Mouse (Mus musculus): ENCODE data around the gene Lpar6. TPM values are rescaled to one million over a fixed set of nuclear protein-coding genes. Genes with fewer than 3 reads are reported as not detected.
A peak's percentile ranks its signal among the peaks of the same experiment; 100 is the strongest.

The Lpar6 gene
- total RNA-seq (2014; fragmentation: Nextera tagmentation), result 11.4 and 14.7 TPM in 2 replicates
- total RNA-seq (2017), result 12.9 and 14.8 TPM in 2 replicates

GRCm38 (mm10) chr14:73237848-73238321 lies at the start of gene Lpar6:
Gene Lpar6, plus strand, starts transcription at chr14:73237895.
- ATAC-seq (replicated peaks; ENCODE audit: poor library complexity, severe bottlenecking), result peak; percentile 72

GRCm38 (mm10) chr14:73199058-73199457 lies 38.6 kb upstream of the Lpar6 start:
- ATAC-seq (replicated peaks; ENCODE audit: poor library complexity, severe bottlenecking), result no peak

- ATAC-seq (replicated peaks; ENCODE audit: poor library complexity, severe bottlenecking), result no peak
Observed at GRCm38 (mm10) chr14:73201447-73201846, 36.2 kb upstream of the Lpar6 start.

GRCm38 (mm10) chr14:73204016-73204415 lies 33.7 kb upstream of the Lpar6 start:
- no peak for ATAC-seq (replicated peaks; ENCODE audit: poor library complexity, severe bottlenecking)

- ATAC-seq (replicated peaks; ENCODE audit: poor library complexity, severe bottlenecking), result peak; percentile 59
Observed at GRCm38 (mm10) chr14:73209262-73209661, 28.4 kb upstream of the Lpar6 start.

- no peak for ATAC-seq (replicated peaks; ENCODE audit: poor library complexity, severe bottlenecking)
Observed at GRCm38 (mm10) chr14:73210196-73210595, 27.5 kb upstream of the Lpar6 start.

GRCm38 (mm10) chr14:73211477-73211876 lies 26.2 kb upstream of the Lpar6 start:
- ATAC-seq (replicated peaks; ENCODE audit: poor library complexity, severe bottlenecking), result peak; percentile 35

- ATAC-seq (replicated peaks; ENCODE audit: poor library complexity, severe bottlenecking), result no peak
Observed at GRCm38 (mm10) chr14:73217062-73217461, 20.6 kb upstream of the Lpar6 start.

GRCm38 (mm10) chr14:73222316-73222970 lies 15.3 kb upstream of the Lpar6 start:
- peak; percentile 95 for ATAC-seq (replicated peaks; ENCODE audit: poor library complexity, severe bottlenecking)

GRCm38 (mm10) chr14:73226346-73226745 lies 11.3 kb upstream of the Lpar6 start:
- no peak for ATAC-seq (replicated peaks; ENCODE audit: poor library complexity, severe bottlenecking)

GRCm38 (mm10) chr14:73226849-73227248 lies 10.8 kb upstream of the Lpar6 start:
- no peak for ATAC-seq (replicated peaks; ENCODE audit: poor library complexity, severe bottlenecking)

- ATAC-seq (replicated peaks; ENCODE audit: poor library complexity, severe bottlenecking), result no peak
Observed at GRCm38 (mm10) chr14:73231286-73231982, 6.3 kb upstream of the Lpar6 start.

GRCm38 (mm10) chr14:73234468-73235031 lies 3.1 kb upstream of the Lpar6 start:
- ATAC-seq (replicated peaks; ENCODE audit: poor library complexity, severe bottlenecking), result peak; percentile 51

GRCm38 (mm10) chr14:73238498-73239250 lies 979 bp downstream of the Lpar6 start:
- peak; percentile 84 for ATAC-seq (replicated peaks; ENCODE audit: poor library complexity, severe bottlenecking)

GRCm38 (mm10) chr14:73239291-73239690 lies 1.6 kb downstream of the Lpar6 start:
- ATAC-seq (replicated peaks; ENCODE audit: poor library complexity, severe bottlenecking), result no peak

- ATAC-seq (replicated peaks; ENCODE audit: poor library complexity, severe bottlenecking), result no peak
Observed at GRCm38 (mm10) chr14:73239857-73240256, 2.2 kb downstream of the Lpar6 start.

- ATAC-seq (replicated peaks; ENCODE audit: poor library complexity, severe bottlenecking), result no peak
Observed at GRCm38 (mm10) chr14:73244061-73244597, 6.4 kb downstream of the Lpar6 start.

GRCm38 (mm10) chr14:73250056-73250455 lies 12.4 kb downstream of the Lpar6 start:
- no peak for ATAC-seq (replicated peaks; ENCODE audit: poor library complexity, severe bottlenecking)

GRCm38 (mm10) chr14:73252276-73252675 lies 14.6 kb downstream of the Lpar6 start:
- no peak for ATAC-seq (replicated peaks; ENCODE audit: poor library complexity, severe bottlenecking)
